Mouse (Mus musculus) MEL (cell line): ENCODE measurements around the gene Plb1.

Source experiments
- CTCF ChIP-seq, 3 experiments: IDR thresholded peaks in 2 of 3; conservative IDR thresholded peaks in 1 of 3; 2 replicates each; pipeline ENCODE4 v1.5.1; 2011 to 2012; ENCODE audit warnings: low read length in 3 of 3, low read depth in 2 of 3, mild to moderate bottlenecking in 2 of 3, improper control_type of control experiment in 1 of 3, inconsistent platforms in 1 of 3, mixed read lengths in 1 of 3, moderate library complexity in 1 of 3; ENCODE audit not compliant: control insufficient read depth in 1 of 3, insufficient read depth in 1 of 3, poor library complexity in 1 of 3, severe bottlenecking in 1 of 3
- EP300 ChIP-seq, 2 experiments: IDR thresholded peaks; 2 replicates each; pipeline ENCODE4 v1.6.1; 2011; ENCODE audit warnings: improper control_type of control experiment in 2 of 2, low read length in 2 of 2, low read depth in 1 of 2, mild to moderate bottlenecking in 1 of 2
- POLR2A ChIP-seq, 2 experiments: IDR thresholded peaks; 2 replicates each; pipeline ENCODE4 v1.6.1; 2011 to 2012; ENCODE audit warnings: low read length in 2 of 2, mild to moderate bottlenecking in 2 of 2, control low read depth in 1 of 2, improper control_type of control experiment in 1 of 2, low read depth in 1 of 2, moderate library complexity in 1 of 2; ENCODE audit not compliant: control insufficient read depth in 1 of 2, insufficient read depth in 1 of 2, poor library complexity in 1 of 2
- SMC3 ChIP-seq: IDR thresholded peaks from 2 replicates; pipeline ENCODE4 v1.6.1; 2011; ENCODE audit warnings: low read depth, low read length, improper control_type of control experiment
- ZC3H11A ChIP-seq: IDR thresholded peaks from 2 replicates; pipeline ENCODE4 v1.6.1; 2012; ENCODE audit warnings: low read depth, mild to moderate bottlenecking, inconsistent platforms, low read length, improper control_type of control experiment

DNA sequence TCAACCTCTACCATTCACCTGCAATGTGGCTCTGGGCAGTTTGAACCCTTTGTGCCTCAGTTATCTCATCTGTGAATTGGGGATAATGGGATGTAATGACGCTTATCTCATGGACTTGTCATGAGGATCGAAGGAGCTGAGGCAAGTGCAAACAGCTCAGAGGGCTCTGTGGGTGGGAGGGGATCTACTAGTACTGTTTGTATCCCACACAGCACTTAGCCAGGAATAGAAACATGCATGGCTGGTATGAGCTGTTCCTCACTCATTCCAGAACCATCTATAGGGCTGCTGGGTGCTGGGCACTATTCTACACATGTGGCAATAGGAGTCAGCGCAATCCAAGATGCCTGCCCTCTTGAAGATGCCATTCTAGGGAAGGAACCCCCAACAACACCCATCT is 32.9 kb upstream of the Plb1 start:
- TF ChIP-seq ZC3H11A (no peak), POLR2A (IDR thresholded peaks at IDR 0.05; ENCODE audit: control insufficient read depth in 1 of 2, insufficient read depth in 1 of 2, low read depth in 1 of 2, low read length in 2 of 2, poor library complexity in 1 of 2) (no peak), CTCF (IDR thresholded peaks at IDR 0.05 in 2 of 3, conservative IDR thresholded peaks at IDR 0.05 in 1 of 3; ENCODE audit: control insufficient read depth in 1 of 3, insufficient read depth in 1 of 3, low read depth in 2 of 3, low read length in 3 of 3, poor library complexity in 1 of 3, severe bottlenecking in 1 of 3) (no peak), EP300 (IDR thresholded peaks at IDR 0.05; ENCODE audit: low read depth in 1 of 2, low read length in 2 of 2) (no peak), SMC3 (no peak)
